Comparison of ENCODE assay signal across 13 mouse cellular contexts in genomic region chr6:49782679-49783078, GRCm38 (mm10). TPM values are rescaled to one million over a fixed set of nuclear protein-coding genes. Genes with fewer than 3 reads are reported as not detected.
DNase-seq lines count a peak whose midpoint lies in the region.
"Had no signal": no experiment of that assay in that cellular context is flagged by ENCODE, and none has a peak within 500 bp of the region (broad histone marks: within the 10 kb centered on the region; RNA-seq: fewer than 3 reads in every experiment).

No protein-coding gene starts in this region.

- peak; percentile 17 for DNase-seq in adrenal gland, adult 8-10 months
- no peak for DNase-seq in adrenal gland, adult 18-20 months (ENCODE audit: low spot score in 2 of 2)
- DNase-seq in MN1 (ENCODE audit: low spot score) = peak; percentile 38
- DNase-seq in adrenal gland, postnatal 14 days = peak; percentile 45
- DNase-seq in testis, postnatal 14 days (ENCODE audit: low spot score) = peak; percentile 52
- no peak for DNase-seq in frontal cortex, postnatal 14 days (ENCODE audit: low spot score in 2 of 2)
- DNase-seq: cerebellum, adult 18-20 months; cerebellum, adult 9-11 months; cerebellum, postnatal 36 days; gastrocnemius, postnatal 14 days had no signal

RNA-seq across cellular contexts. Expression of gene Npy, which starts 39.8 kb away (rescaled TPM):
- total RNA-seq in adrenal gland, adult 8-10 months (2022) = 1,000 to 10,000 TPM in 1 of 4 experiments, 100 to 1,000 TPM in 3; 630 to 1,061 (median 752) TPM
- total RNA-seq in adrenal gland, adult 18-20 months (2021) = 100 to 1,000 TPM; 696 to 747 TPM
- 492 and 562 TPM in 2 replicates for total RNA-seq in adrenal gland, postnatal 14 days (2021)
- total RNA-seq: CH12.LX; gastrocnemius, adult 18-20 months; gastrocnemius, postnatal 14 days; heart, postnatal 25 days had no signal

Comparison
In these comparisons a context has a peak if more than half of its experiments do, and no peak if none do; other contexts are left out.
1. DNase-seq: peak in adrenal gland, adult 8-10 months (single experiment), MN1 (single experiment), adrenal gland, postnatal 14 days (single experiment) and testis, postnatal 14 days (single experiment); none in adrenal gland, adult 18-20 months (0 of 2) and frontal cortex, postnatal 14 days (0 of 2).